Mouse (Mus musculus): ENCODE measurements around the gene Mycbp. TPM values are rescaled to one million over a fixed set of nuclear protein-coding genes. Genes with fewer than 3 reads are reported as not detected.

Gene Mycbp
- polyA plus RNA-seq, 1 experiment from 2014 or later, result 39.1 TPM

DNA sequence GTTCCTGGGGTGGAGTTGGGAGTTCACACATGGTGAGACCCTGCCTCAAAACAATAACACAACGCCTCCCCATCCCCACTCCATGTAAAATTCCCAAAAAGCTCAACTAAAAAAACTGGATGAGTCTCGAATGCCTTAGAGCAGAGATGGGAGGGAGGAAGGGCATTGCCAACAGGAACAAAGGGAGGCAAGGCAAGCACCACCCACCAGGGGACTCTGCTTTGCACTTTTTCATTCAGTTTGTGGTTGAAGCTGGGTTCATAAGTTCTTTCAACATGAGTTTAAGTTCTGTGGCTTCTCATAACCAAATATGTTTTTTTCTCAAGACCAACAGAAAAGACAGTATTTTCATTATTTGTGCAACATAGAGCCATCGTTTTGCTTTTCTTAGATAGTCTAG is 1.2 kb upstream of the Mycbp start:
- peaks cover 8% of the 10 kb centered on the region; the same call in 1 of the 2 replicates for H3K4me1 ChIP-seq (ENCODE audit: control insufficient read depth, insufficient read depth, low read length)
- no peak overlapping the region for H3K27ac ChIP-seq (replicated peaks; ENCODE audit: low read depth, low read length)
- DNase-seq (no peak), ATAC-seq (ENCODE audit: low FRiP score, low TSS enrichment) (no peak)
- 78% methylated on average over 3 of the region's 3 CpGs for WGBS
- H3K4me3 ChIP-seq (replicated peaks; ENCODE audit: low read depth, low read length), result no peak overlapping the region
- no peaks in the 10 kb centered on the region for H3K36me3 ChIP-seq (ENCODE audit: control insufficient read depth, insufficient read depth, low read length)
- H3K4me2 ChIP-seq (ENCODE audit: low read length), result no peak overlapping the region
- H3K9ac ChIP-seq (replicated peaks; ENCODE audit: low read length), result no peak overlapping the region
- H3K9me3 ChIP-seq (ENCODE audit: control insufficient read depth, low read length), result no peaks in the 10 kb centered on the region
- H3K27me3 ChIP-seq (ENCODE audit: control insufficient read depth, insufficient read depth, low read length), result no peaks in the 10 kb centered on the region

- peak overlapping the region; percentile 73 for H3K27ac ChIP-seq (replicated peaks; ENCODE audit: low read depth, low read length)
These were observed 565 bp downstream of the Mycbp start for GRCm38 (mm10) chr4:123905126-123905668.

GRCm38 (mm10) chr4:123911503-123911902 is 6.9 kb downstream of the Mycbp start:
- no peaks in the 10 kb centered on the region for H3K9me3 ChIP-seq (ENCODE audit: control insufficient read depth, low read length)
- no peak overlapping the region for H3K4me3 ChIP-seq (replicated peaks; ENCODE audit: low read depth, low read length)
- WGBS, result 88% methylated on average over 4 of the region's 4 CpGs
- H3K27ac ChIP-seq (replicated peaks; ENCODE audit: low read depth, low read length), result no peak overlapping the region
- H3K36me3 ChIP-seq (ENCODE audit: control insufficient read depth, insufficient read depth, low read length), result peaks cover 37% of the 10 kb centered on the region
- DNase-seq (no peak), ATAC-seq (ENCODE audit: low FRiP score, low TSS enrichment) (no peak)
- no peaks in the 10 kb centered on the region for H3K27me3 ChIP-seq (ENCODE audit: control insufficient read depth, insufficient read depth, low read length)
- H3K4me1 ChIP-seq (ENCODE audit: control insufficient read depth, insufficient read depth, low read length), result peaks cover 13% of the 10 kb centered on the region
- no peak overlapping the region for H3K4me2 ChIP-seq (ENCODE audit: low read length)
- H3K9ac ChIP-seq (replicated peaks; ENCODE audit: low read length), result no peak overlapping the region

More at GRCm38 (mm10) chr4:123905126-123905668, 565 bp downstream of the Mycbp start:
- H3K4me3 ChIP-seq (replicated peaks; ENCODE audit: low read depth, low read length), result peak overlapping the region; percentile 77
- peaks cover 12% of the 10 kb centered on the region; the same call in 1 of the 2 replicates for H3K36me3 ChIP-seq (ENCODE audit: control insufficient read depth, insufficient read depth, low read length)
- peak overlapping the region; percentile 66 for H3K9ac ChIP-seq (replicated peaks; ENCODE audit: low read length)
- peak overlapping the region; percentile 79 for H3K4me2 ChIP-seq (ENCODE audit: low read length)
- no peaks in the 10 kb centered on the region for H3K27me3 ChIP-seq (ENCODE audit: control insufficient read depth, insufficient read depth, low read length)
- ATAC-seq (ENCODE audit: low FRiP score, low TSS enrichment), result no peak
- no peaks in the 10 kb centered on the region for H3K9me3 ChIP-seq (ENCODE audit: control insufficient read depth, low read length)
- peaks cover 8% of the 10 kb centered on the region; the same call in 1 of the 2 replicates for H3K4me1 ChIP-seq (ENCODE audit: control insufficient read depth, insufficient read depth, low read length)
- no peak for DNase-seq
- under 1% methylated on average over 46 of the region's 53 CpGs for WGBS

- no peaks in the 10 kb centered on the region for H3K9me3 ChIP-seq (ENCODE audit: control insufficient read depth, low read length)
These were observed 7.8 kb downstream of the Mycbp start for GRCm38 (mm10) chr4:123912431-123912830.

GRCm38 (mm10) chr4:123916748-123917547 is 12.3 kb downstream of the Mycbp start, which contains the start of gene Rragc:
TSS of gene Rragc (plus strand) at chr4:123917446.
- peak within 1 kb of the TSS; percentile 84 for H3K4me2 ChIP-seq (ENCODE audit: low read length)
- peaks cover 24% of the 10 kb centered on the region for H3K4me1 ChIP-seq (ENCODE audit: control insufficient read depth, insufficient read depth, low read length)
- H3K9me3 ChIP-seq (ENCODE audit: control insufficient read depth, low read length), result no peaks in the 10 kb centered on the region
- peak; percentile 100 for ATAC-seq (ENCODE audit: low FRiP score, low TSS enrichment)
- H3K36me3 ChIP-seq (ENCODE audit: control insufficient read depth, insufficient read depth, low read length), result peaks cover 35% of the 10 kb centered on the region
- peak; percentile 100 for DNase-seq
- peak within 1 kb of the TSS; percentile 87 for H3K27ac ChIP-seq (replicated peaks; ENCODE audit: low read depth, low read length)
- H3K27me3 ChIP-seq (ENCODE audit: control insufficient read depth, insufficient read depth, low read length), result no peaks in the 10 kb centered on the region
- H3K9ac ChIP-seq (replicated peaks; ENCODE audit: low read length), result peak within 1 kb of the TSS; percentile 89
- peak within 1 kb of the TSS; percentile 98 for H3K4me3 ChIP-seq (replicated peaks; ENCODE audit: low read depth, low read length)
- WGBS, result under 1% methylated on average over 49 of the region's 49 CpGs

More at GRCm38 (mm10) chr4:123912431-123912830, 7.8 kb downstream of the Mycbp start:
- no peaks in the 10 kb centered on the region for H3K27me3 ChIP-seq (ENCODE audit: control insufficient read depth, insufficient read depth, low read length)
- H3K36me3 ChIP-seq (ENCODE audit: control insufficient read depth, insufficient read depth, low read length), result peaks cover 37% of the 10 kb centered on the region
- H3K4me3 ChIP-seq (replicated peaks; ENCODE audit: low read depth, low read length), result no peak overlapping the region
- no peak overlapping the region for H3K4me2 ChIP-seq (ENCODE audit: low read length)
- H3K27ac ChIP-seq (replicated peaks; ENCODE audit: low read depth, low read length), result no peak overlapping the region
- H3K4me1 ChIP-seq (ENCODE audit: control insufficient read depth, insufficient read depth, low read length), result peaks cover 15% of the 10 kb centered on the region
- ATAC-seq (ENCODE audit: low FRiP score, low TSS enrichment) (no peak), DNase-seq (no peak)
- H3K9ac ChIP-seq (replicated peaks; ENCODE audit: low read length), result no peak overlapping the region
- 83% methylated on average over 2 of the region's 2 CpGs for WGBS

- peak within 1 kb of the TSS; percentile 87 for H3K27ac ChIP-seq (replicated peaks; ENCODE audit: low read depth, low read length)
- peak; percentile 39 for DNase-seq
- peaks cover 24% of the 10 kb centered on the region for H3K4me1 ChIP-seq (ENCODE audit: control insufficient read depth, insufficient read depth, low read length)
- under 1% methylated on average over 61 of the region's 63 CpGs for WGBS
- H3K4me3 ChIP-seq (replicated peaks; ENCODE audit: low read depth, low read length), result peak within 1 kb of the TSS; percentile 98
- H3K27me3 ChIP-seq (ENCODE audit: control insufficient read depth, insufficient read depth, low read length), result no peaks in the 10 kb centered on the region
- peak within 1 kb of the TSS; percentile 84 for H3K4me2 ChIP-seq (ENCODE audit: low read length)
- H3K9ac ChIP-seq (replicated peaks; ENCODE audit: low read length), result peak within 1 kb of the TSS; percentile 89
- H3K9me3 ChIP-seq (ENCODE audit: control insufficient read depth, low read length), result no peaks in the 10 kb centered on the region
- peak; percentile 47 for ATAC-seq (ENCODE audit: low FRiP score, low TSS enrichment)
- H3K36me3 ChIP-seq (ENCODE audit: control insufficient read depth, insufficient read depth, low read length), result peaks cover 33% of the 10 kb centered on the region
These were observed 13.0 kb downstream of the Mycbp start, which contains the start of gene 4930535I16Rik for GRCm38 (mm10) chr4:123917548-123918140. TSS of gene 4930535I16Rik (minus strand) at chr4:123918022.

DNA sequence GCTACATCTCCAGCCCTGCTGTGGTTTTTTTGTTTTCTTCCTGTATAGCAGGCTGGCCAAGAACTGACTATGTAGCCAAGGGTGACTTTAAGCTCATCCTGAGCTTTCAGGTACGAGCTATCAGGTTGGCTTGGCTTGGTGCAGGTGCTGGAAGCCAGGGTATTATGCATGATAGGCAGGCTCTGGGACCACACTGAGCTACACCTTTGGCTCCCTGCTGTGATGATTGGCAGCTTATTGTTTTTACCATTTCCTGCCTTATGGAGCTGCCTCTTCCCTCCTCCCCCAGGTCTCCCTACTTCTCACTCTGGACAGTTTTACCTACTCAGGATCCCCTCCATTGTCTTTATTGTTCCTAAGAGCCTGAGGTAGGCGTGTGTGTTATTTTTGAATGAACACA is 14.2 kb downstream of the Mycbp start:
- peaks cover 34% of the 10 kb centered on the region for H3K36me3 ChIP-seq (ENCODE audit: control insufficient read depth, insufficient read depth, low read length)
- H3K27ac ChIP-seq (replicated peaks; ENCODE audit: low read depth, low read length), result no peak overlapping the region
- ATAC-seq (ENCODE audit: low FRiP score, low TSS enrichment), result no peak
- H3K9me3 ChIP-seq (ENCODE audit: control insufficient read depth, low read length), result no peaks in the 10 kb centered on the region
- peaks cover 24% of the 10 kb centered on the region for H3K4me1 ChIP-seq (ENCODE audit: control insufficient read depth, insufficient read depth, low read length)
- DNase-seq, result no peak
- H3K9ac ChIP-seq (replicated peaks; ENCODE audit: low read length), result peak overlapping the region; percentile 31; the same call in 1 of the 2 replicates
- peak overlapping the region; percentile 98; the same call in 1 of the 2 replicates for H3K4me3 ChIP-seq (replicated peaks; ENCODE audit: low read depth, low read length)
- peak overlapping the region; percentile 84 for H3K4me2 ChIP-seq (ENCODE audit: low read length)
- WGBS, result 68% methylated on average over 2 of the region's 2 CpGs
- no peaks in the 10 kb centered on the region for H3K27me3 ChIP-seq (ENCODE audit: control insufficient read depth, insufficient read depth, low read length)

DNA sequence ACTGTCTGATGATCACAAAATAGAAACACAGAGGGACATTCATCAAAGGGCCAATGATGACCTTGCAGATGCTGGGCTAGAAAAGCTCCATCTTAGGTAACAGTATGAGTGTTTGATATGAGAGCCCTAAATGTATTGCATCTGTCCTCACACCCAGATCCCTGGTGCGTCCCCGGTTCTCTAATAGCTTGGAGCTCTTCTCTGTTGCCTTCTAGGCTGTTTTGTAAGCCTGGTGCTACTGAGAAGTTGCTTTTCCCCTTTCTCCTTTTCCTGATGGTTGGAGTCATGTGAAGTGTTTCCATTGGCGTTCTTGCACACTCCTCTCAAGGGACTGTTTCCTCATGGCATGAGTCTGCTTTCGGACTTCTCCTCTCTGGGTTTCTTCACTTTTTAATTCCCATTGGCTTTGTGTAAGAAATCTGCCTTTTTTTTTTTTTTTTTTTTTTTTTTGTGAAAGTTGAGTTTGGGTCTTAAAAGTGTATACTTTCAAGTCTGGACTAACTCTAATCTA is 16.5 kb downstream of the Mycbp start:
- Histone ChIP-seq H3K27ac (replicated peaks; ENCODE audit: low read depth, low read length) (no peak overlapping the region), H3K4me1 (ENCODE audit: control insufficient read depth, insufficient read depth, low read length) (peaks cover 15% of the 10 kb centered on the region), H3K9ac (replicated peaks; ENCODE audit: low read length) (no peak overlapping the region), H3K4me2 (ENCODE audit: low read length) (no peak overlapping the region), H3K27me3 (ENCODE audit: control insufficient read depth, insufficient read depth, low read length) (no peaks in the 10 kb centered on the region), H3K4me3 (replicated peaks; ENCODE audit: low read depth, low read length) (no peak overlapping the region), H3K9me3 (ENCODE audit: control insufficient read depth, low read length) (no peaks in the 10 kb centered on the region), H3K36me3 (ENCODE audit: control insufficient read depth, insufficient read depth, low read length) (peaks cover 56% of the 10 kb centered on the region)
- DNase-seq (no peak), ATAC-seq (ENCODE audit: low FRiP score, low TSS enrichment) (no peak)
- 95% methylated on average over 4 of the region's 4 CpGs for WGBS

Data from midbrain, embryonic 14.5 days (tissue).